Mouse (Mus musculus) heart, adult 8-10 months (tissue): ENCODE measurements around the gene Sema4g. TPM values are rescaled to one million over a fixed set of nuclear protein-coding genes. Genes with fewer than 3 reads are reported as not detected.

ENCODE experiments used
- DNase-seq: peaks from one replicate; pipeline ENCODE4 v3.0.0; 2022; ENCODE audit warnings: low spot score
- total RNA-seq, 4 experiments: library from RNA; stranded (reverse); gene quantifications; 2 replicates each; pipeline ENCODE4 v1.2.4; 2022

Sema4g gene
- total RNA-seq, 4 experiments from 2014 or later: 0.25 to 0.46 (median 0.44) TPM; not detected in 1

DNA sequence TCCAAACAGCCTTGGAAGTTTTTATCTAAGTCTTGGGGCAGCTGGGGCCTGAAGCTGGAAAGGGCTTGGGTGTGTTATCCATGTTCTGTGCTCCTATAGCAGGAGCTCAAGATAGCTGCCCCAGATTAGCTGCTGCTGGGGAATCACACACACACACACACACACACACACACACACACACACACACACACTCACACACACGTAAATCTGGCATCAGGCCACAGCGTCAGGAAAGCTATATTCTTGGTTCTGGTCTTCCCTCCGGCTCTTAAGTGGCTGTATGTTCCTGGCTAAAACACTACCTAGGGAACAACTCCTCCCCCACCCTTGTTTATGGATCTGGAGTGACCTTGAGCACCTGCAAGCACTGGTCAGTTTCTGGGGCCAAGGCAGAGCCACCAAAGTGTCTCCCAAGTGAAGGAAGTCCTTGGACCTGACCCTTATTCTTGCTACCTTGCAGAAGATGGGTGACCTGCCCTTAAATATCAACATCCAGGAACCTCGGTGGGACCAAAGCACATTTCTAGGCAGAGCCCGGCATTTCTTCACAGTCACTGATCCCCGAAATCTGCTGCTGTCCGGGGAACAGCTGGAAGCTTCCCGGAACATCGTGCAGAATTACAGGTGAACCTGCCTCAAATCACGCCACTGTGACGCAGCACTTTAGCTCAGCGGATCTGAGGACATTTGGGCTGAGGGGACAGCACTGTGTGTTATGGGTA is 59.9 kb downstream of the Sema4g start:
- no peak for DNase-seq

DNA sequence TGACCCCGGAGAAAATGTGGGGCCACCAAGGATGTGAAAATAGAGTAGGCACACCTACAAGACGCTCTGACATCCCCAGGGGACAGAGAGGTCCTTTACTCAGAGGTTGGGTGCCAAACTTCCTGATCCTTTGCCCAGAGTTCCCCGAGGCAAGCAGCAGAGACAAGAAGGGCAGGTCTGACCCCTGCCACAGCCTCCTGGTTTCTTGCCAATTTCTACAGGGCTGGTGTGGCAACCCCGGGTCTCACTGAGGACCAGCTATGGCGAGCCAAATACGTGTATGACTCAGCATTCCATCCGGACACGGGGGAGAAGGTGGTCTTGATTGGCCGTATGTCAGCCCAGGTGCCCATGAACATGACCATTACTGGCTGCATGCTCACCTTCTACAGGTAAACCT is 60.6 kb downstream of the Sema4g start:
- DNase-seq: no peak

Other genes with a start within 250 kb of the Sema4g start
- gene Pax2, start 233.1 kb upstream of the Sema4g start, total RNA-seq: not detected
- gene Slf2, start 58.0 kb upstream of the Sema4g start, total RNA-seq: 10 to 100 TPM; 18.2 to 21.9 (median 19.7) TPM
- 10 to 100 TPM; 30.6 to 34.6 (median 31.4) TPM for gene Twnk, start 16.6 kb downstream of the Sema4g start, total RNA-seq
- 10 to 100 TPM; 43.9 to 59.9 (median 54.3) TPM for gene Mrpl43, start 17.3 kb downstream of the Sema4g start, total RNA-seq
- 10 to 100 TPM; 53.9 to 70.5 (median 63.8) TPM for gene Lzts2, start 25.3 kb downstream of the Sema4g start, total RNA-seq
- under 1 TPM in 1 of 4 experiments, not detected in 3; 0.46 TPM for gene Pdzd7, start 56.6 kb downstream of the Sema4g start, total RNA-seq
- gene Sfxn3, start 58.4 kb downstream of the Sema4g start, total RNA-seq: 10 to 100 TPM in 3 of 4 experiments, 1 to 10 TPM in 1; 9.0 to 10.8 (median 10.3) TPM
- gene Kazald1, start 86.1 kb downstream of the Sema4g start, total RNA-seq: 1 to 10 TPM; 2.5 to 5.5 (median 2.8) TPM
- under 1 TPM in 2 of 4 experiments, not detected in 2; 0.11 to 0.14 TPM for gene Tlx1, start 161.6 kb downstream of the Sema4g start, total RNA-seq
- under 1 TPM in 1 of 4 experiments, not detected in 3; 0.17 TPM for gene Lbx1, start 246.7 kb downstream of the Sema4g start, total RNA-seq